Mouse (Mus musculus): Measurements from ENCODE around the gene Sstr3. TPM values are rescaled to one million over a fixed set of nuclear protein-coding genes. Genes with fewer than 3 reads are reported as not detected.

Sstr3 gene
- polyA plus RNA-seq, 1 experiment from 2014 or later, result not detected

GRCm38 (mm10) chr15:78487066-78487465 lies 57.4 kb downstream of the Sstr3 start:
- H3K4me1 ChIP-seq, result no peaks in the 10 kb centered on the region
- H3K9me3 ChIP-seq, result no peaks in the 10 kb centered on the region
- H3K4me3 ChIP-seq, result no peak overlapping the region
- H3K27ac ChIP-seq, result no peak overlapping the region
- H3K4me2 ChIP-seq, result no peak overlapping the region
- ATAC-seq (ENCODE audit: borderline replicate concordance, extremely low read depth, low FRiP score, low TSS enrichment), result no peak
- no peaks in the 10 kb centered on the region for H3K27me3 ChIP-seq
- no peaks in the 10 kb centered on the region for H3K36me3 ChIP-seq
- H3K9ac ChIP-seq, result no peak overlapping the region
- 59% methylated on average over 4 of the region's 4 CpGs for WGBS

Other genes with a start within 250 kb of the Sstr3 start
- 0.22 and 0.47 TPM in 2 replicates for gene Csf2rb2, start 239.0 kb downstream of the Sstr3 start, polyA plus RNA-seq (2015; fragmentation: Nextera tagmentation; extraction: Ambion mirVana)
- 2.3 and 2.7 TPM in 2 replicates for gene Csf2rb, start 218.9 kb downstream of the Sstr3 start, polyA plus RNA-seq (2015; fragmentation: Nextera tagmentation; extraction: Ambion mirVana)
- not detected in 2 replicates for gene Tex33, start 148.8 kb downstream of the Sstr3 start, polyA plus RNA-seq (2015; fragmentation: Nextera tagmentation; extraction: Ambion mirVana)
- 81.1 and 88.7 TPM in 2 replicates for gene Tst, start 138.8 kb downstream of the Sstr3 start, polyA plus RNA-seq (2015; fragmentation: Nextera tagmentation; extraction: Ambion mirVana)
- gene Mpst, start 138.3 kb downstream of the Sstr3 start, polyA plus RNA-seq (2015; fragmentation: Nextera tagmentation; extraction: Ambion mirVana), result 3.3 and 4.1 TPM in 2 replicates
- gene Kctd17, start 116.1 kb downstream of the Sstr3 start, polyA plus RNA-seq (2015; fragmentation: Nextera tagmentation; extraction: Ambion mirVana), result 46.9 and 49.5 TPM in 2 replicates
- gene Tmprss6, start 76.1 kb downstream of the Sstr3 start, polyA plus RNA-seq (2015; fragmentation: Nextera tagmentation; extraction: Ambion mirVana), result 0.06 and 0.20 TPM in 2 replicates
- gene Il2rb, start 49.4 kb downstream of the Sstr3 start, polyA plus RNA-seq (2015; fragmentation: Nextera tagmentation; extraction: Ambion mirVana), result 0.25 and 1.3 TPM in 2 replicates
- 31.1 and 33.1 TPM in 2 replicates for gene C1qtnf6, start 13.3 kb downstream of the Sstr3 start, polyA plus RNA-seq (2015; fragmentation: Nextera tagmentation; extraction: Ambion mirVana)
- 17.5 and 27.3 TPM in 2 replicates for gene Rac2, start 28.1 kb upstream of the Sstr3 start, polyA plus RNA-seq (2015; fragmentation: Nextera tagmentation; extraction: Ambion mirVana)
- gene Cyth4, start 52.4 kb upstream of the Sstr3 start, polyA plus RNA-seq (2015; fragmentation: Nextera tagmentation; extraction: Ambion mirVana), result 10.7 and 13.0 TPM in 2 replicates
- 0.06 and 0.08 TPM in 2 replicates for gene Elfn2, start 174.1 kb upstream of the Sstr3 start, polyA plus RNA-seq (2015; fragmentation: Nextera tagmentation; extraction: Ambion mirVana)
- 42.1 and 45.0 TPM in 2 replicates for gene Mfng, start 228.8 kb upstream of the Sstr3 start, polyA plus RNA-seq (2015; fragmentation: Nextera tagmentation; extraction: Ambion mirVana)